Mouse (Mus musculus) spleen, adult 2 months (tissue): ENCODE measurements around the gene Agbl5.

Source experiments
- CTCF ChIP-seq: fragments of 200-500 bp; IDR thresholded peaks from 2 replicates; pipeline ENCODE4 v1.5.1; 2011; ENCODE audit warnings: mild to moderate bottlenecking, inconsistent platforms; ENCODE audit not compliant: insufficient read depth, insufficient read length, insufficient replicate concordance; ENCODE audit errors: extremely low read depth
- POLR2A ChIP-seq: fragments of 200-500 bp; IDR thresholded peaks from 2 replicates; pipeline ENCODE4 v1.6.1; 2011; ENCODE audit warnings: low read depth, low read length, inconsistent platforms

GRCm38 (mm10) chr5:30886209-30886608 is 2.3 kb upstream of the Agbl5 start:
- no peak for TF ChIP-seq CTCF
- no peak for TF ChIP-seq POLR2A
